Mouse (Mus musculus) kidney, postnatal 0 days (tissue): ENCODE results near the gene Cbx6. TPM values are rescaled to one million over a fixed set of nuclear protein-coding genes. Genes with fewer than 3 reads are reported as not detected.
"Not testable (repeated sequence)": the region's sequence is repeated elsewhere in the genome, so short reads cannot be mapped to it uniquely, and the experiment has no call there.

ENCODE experiments used
- ATAC-seq: fragments of 200-750 bp; cut with Nextera tagmentation; replicated peaks from 2 replicates; pipeline ENCODE4 v1.8.0; 2017; ENCODE audit warnings: low read depth, moderate number of reproducible peaks, moderate TSS enrichment, moderate library complexity; ENCODE audit not compliant: low FRiP score
- DNase-seq: peaks from one replicate; pipeline ENCODE4 v3.0.0-alpha.2; 2016; ENCODE audit warnings: low spot score
- H3K27ac ChIP-seq: fragments of 300-500 bp; sonication (generic); 2 replicates; pipeline ENCODE4 v1.5.1; 2014; ENCODE audit warnings: mild to moderate bottlenecking
- H3K27me3 ChIP-seq: fragments of 300-500 bp; sonication (generic); 2 replicates; pipeline ENCODE4 v1.6.1; 2014; ENCODE audit warnings: low read length, mixed read lengths; ENCODE audit not compliant: insufficient read depth
- H3K36me3 ChIP-seq: fragments of 300-500 bp; sonication (generic); 2 replicates; pipeline ENCODE4 v1.6.1; 2014; ENCODE audit warnings: low read length, mixed read lengths; ENCODE audit not compliant: insufficient read depth
- H3K4me1 ChIP-seq: fragments of 300-500 bp; sonication (generic); replicated peaks from 2 replicates; pipeline ENCODE4 v1.6.1; 2014; ENCODE audit warnings: antibody characterized with exemption, low read length, mixed read lengths; ENCODE audit not compliant: insufficient read depth
- H3K4me2 ChIP-seq: fragments of 300-500 bp; sonication (generic); 2 replicates; pipeline ENCODE4 v1.6.1; 2014; ENCODE audit warnings: mild to moderate bottlenecking, low read length, moderate library complexity, mixed read lengths
- H3K4me3 ChIP-seq: fragments of 300-500 bp; sonication (generic); replicated peaks from 2 replicates; pipeline ENCODE4 v1.5.1; 2014; ENCODE audit warnings: low read depth, low read length
- H3K9ac ChIP-seq: fragments of 300-500 bp; sonication (generic); 2 replicates; pipeline ENCODE4 v1.6.1; 2014; ENCODE audit warnings: low read depth, low read length
- H3K9me3 ChIP-seq: fragments of 300-500 bp; sonication (generic); replicated peaks from 2 replicates; pipeline ENCODE4 v1.6.1; 2016; ENCODE audit warnings: low read length, inconsistent platforms, mixed read lengths
- CTCF ChIP-seq: IDR thresholded peaks from 2 replicates; pipeline ENCODE4 v1.5.1; 2016; ENCODE audit warnings: antibody characterized with exemption, low read depth, mild to moderate bottlenecking, moderate library complexity
- WGBS: fragments of 180-500 bp; shearing (Covaris S2); extraction: QIAGEN DNeasy Blood & Tissue Kit; methylation state at CpG from one replicate; pipeline ENCODE4 v1.1.7; 2014; 5-methylcytosine and 5-hydroxymethylcytosine counted together
- polyA plus RNA-seq: library from polyadenylated mRNA; unstranded; fragments of >200 nt; fragmentation: Nextera tagmentation; extraction: Ambion mirVana; gene quantifications from 2 replicates; pipeline ENCODE4 v1.2.1, GENCODE M21; 2015

The Cbx6 gene
- polyA plus RNA-seq, 1 experiment from 2014 or later = 39.0 TPM

DNA sequence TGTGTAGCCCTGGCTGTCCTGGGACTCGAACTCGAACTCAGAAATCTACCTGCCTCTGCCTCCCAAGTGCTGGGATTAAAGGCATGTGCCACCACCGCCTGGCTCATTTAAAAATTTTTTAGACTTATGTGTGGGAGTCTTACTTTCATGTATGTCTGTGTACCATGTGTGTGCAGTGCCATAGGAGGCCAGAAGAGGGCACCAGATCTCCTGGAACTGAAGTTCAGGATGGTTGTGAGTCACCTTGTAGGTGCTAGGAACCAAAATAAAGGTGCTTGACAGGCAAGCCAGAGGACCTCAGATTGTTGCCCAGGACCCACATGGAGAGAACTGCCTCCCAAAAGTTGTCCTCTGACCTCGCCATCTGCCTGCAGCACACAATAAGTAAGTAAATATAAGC, 16.2 kb downstream of the Cbx6 start:
- H3K27me3 ChIP-seq = no peaks in the 10 kb centered on the region
- no peaks in the 10 kb centered on the region for H3K4me1 ChIP-seq
- peaks cover 8% of the 10 kb centered on the region for H3K36me3 ChIP-seq
- H3K4me3 ChIP-seq = no peak overlapping the region
- no peaks in the 10 kb centered on the region for H3K9me3 ChIP-seq
- no peak overlapping the region for H3K9ac ChIP-seq
- H3K4me2 ChIP-seq = no peak overlapping the region
- peak; percentile 44 for TF ChIP-seq CTCF
- DNase-seq = no peak
- no peak overlapping the region for H3K27ac ChIP-seq
- WGBS = 91% methylated on average over 4 of the region's 4 CpGs
- ATAC-seq = no peak

DNA sequence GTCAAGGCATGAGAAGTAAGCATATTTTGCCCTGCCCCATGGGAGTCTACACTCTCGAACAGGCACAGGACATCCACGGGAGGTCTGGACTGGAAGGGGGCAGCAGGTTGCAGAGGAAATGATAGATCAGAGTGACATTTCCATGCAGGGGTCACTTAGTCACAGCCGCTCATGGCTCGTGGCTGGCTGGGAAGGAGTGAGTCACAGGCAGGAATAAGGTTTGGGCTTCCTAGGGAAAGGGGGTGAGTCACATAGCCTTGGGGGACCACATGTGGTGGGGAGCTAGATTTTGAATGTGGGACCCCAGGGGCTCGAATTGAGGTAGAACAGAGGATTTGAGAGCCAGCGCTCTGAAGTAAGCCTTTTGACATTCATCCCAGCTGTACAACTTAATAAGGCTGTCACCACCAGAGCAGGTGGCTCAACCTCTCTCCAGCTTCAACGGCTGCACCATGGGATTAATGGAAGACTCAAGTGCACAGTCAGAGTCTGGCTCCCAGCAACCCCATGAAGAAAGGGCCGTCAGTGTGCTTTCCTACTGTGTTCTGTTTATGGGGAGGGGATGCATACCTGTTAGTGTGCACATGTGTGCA, 20.7 kb downstream of the Cbx6 start:
- no peaks in the 10 kb centered on the region for H3K4me1 ChIP-seq
- DNase-seq (no peak), ATAC-seq (no peak)
- H3K27me3 ChIP-seq = no peaks in the 10 kb centered on the region
- no peaks in the 10 kb centered on the region for H3K36me3 ChIP-seq
- TF ChIP-seq CTCF = no peak
- no peak overlapping the region for H3K9ac ChIP-seq
- no peaks in the 10 kb centered on the region for H3K9me3 ChIP-seq
- WGBS = 34% methylated on average over 8 of the region's 8 CpGs
- no peak overlapping the region for H3K4me2 ChIP-seq
- H3K27ac ChIP-seq = no peak overlapping the region
- H3K4me3 ChIP-seq = no peak overlapping the region

DNA sequence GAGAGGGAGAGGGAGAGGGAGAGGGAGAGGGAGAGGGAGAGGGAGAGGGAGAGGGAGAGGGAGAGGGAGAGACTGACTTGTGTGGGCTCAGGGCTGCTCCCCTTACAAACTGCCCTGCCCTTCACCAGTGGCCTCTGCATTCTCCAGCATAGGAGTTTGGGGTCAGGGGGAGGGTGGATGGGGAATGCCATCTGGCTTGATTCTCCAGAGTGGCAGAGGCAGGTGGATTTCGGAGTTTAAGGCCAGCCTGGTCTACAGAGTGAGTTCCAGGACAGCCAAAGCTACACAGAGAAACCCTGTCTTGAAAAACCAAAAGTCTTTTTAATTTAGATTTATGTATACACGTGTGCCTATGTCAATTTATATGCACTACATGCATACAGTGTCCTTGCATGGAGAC, 21.6 kb downstream of the Cbx6 start:
- H3K36me3 ChIP-seq, H3K4me3 ChIP-seq, H3K9me3 ChIP-seq, H3K27me3 ChIP-seq, H3K9ac ChIP-seq, H3K4me2 ChIP-seq, H3K27ac ChIP-seq, ATAC-seq, DNase-seq, H3K4me1 ChIP-seq: not testable (repeated sequence)
- WGBS = 69% methylated on average over 2 of the region's 2 CpGs

DNA sequence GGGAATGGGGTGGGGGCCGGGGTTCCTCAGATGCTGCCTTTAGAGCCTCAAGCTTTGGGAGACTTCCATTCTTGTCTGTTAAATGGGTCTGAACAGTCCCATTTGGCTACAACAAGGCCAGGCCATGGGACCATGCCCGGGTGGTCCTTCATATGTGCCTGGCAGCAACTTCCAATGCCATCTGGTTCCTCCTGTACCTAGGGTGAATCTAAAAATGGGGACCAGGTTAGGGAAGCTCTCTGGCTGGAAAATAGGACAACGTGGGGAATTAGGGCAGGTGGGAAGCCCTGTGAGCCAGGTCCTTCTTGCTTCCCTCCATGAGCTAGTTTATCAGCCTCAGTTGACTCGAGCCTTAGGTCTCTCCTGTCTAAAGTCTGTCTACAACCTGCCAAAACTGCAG, 23.5 kb downstream of the Cbx6 start:
- Histone ChIP-seq H3K36me3 (no peaks in the 10 kb centered on the region), H3K27ac (no peak overlapping the region), H3K4me1 (no peaks in the 10 kb centered on the region), H3K9me3 (no peaks in the 10 kb centered on the region), H3K4me3 (no peak overlapping the region), H3K27me3 (no peaks in the 10 kb centered on the region), H3K4me2 (no peak overlapping the region), H3K9ac (no peak overlapping the region)
- DNase-seq = no peak
- WGBS = 63% methylated on average over 4 of the region's 4 CpGs
- ATAC-seq = no peak
- no peak for TF ChIP-seq CTCF

DNA sequence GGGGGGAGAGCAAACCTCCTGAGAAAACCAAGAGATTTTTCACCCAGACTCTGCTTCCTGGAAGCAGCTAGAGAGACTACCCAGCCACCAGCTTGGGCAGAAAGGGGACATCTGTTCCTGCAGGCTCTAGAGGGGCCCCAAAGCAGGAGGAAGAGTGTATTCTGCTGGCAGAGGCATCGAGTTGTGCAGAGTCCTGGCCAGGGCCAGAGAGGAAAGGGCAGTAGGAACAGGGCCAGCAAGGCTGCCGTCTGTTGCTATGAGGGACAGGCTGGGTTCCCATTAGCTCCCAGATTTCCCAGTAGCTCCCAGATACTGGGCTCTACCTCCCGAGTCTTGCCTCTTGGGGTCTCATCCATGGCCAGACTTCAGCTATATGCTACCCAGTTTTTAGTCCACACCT, 24.4 kb downstream of the Cbx6 start:
- H3K9ac ChIP-seq = no peak overlapping the region
- ATAC-seq = no peak
- no peaks in the 10 kb centered on the region for H3K36me3 ChIP-seq

DNA sequence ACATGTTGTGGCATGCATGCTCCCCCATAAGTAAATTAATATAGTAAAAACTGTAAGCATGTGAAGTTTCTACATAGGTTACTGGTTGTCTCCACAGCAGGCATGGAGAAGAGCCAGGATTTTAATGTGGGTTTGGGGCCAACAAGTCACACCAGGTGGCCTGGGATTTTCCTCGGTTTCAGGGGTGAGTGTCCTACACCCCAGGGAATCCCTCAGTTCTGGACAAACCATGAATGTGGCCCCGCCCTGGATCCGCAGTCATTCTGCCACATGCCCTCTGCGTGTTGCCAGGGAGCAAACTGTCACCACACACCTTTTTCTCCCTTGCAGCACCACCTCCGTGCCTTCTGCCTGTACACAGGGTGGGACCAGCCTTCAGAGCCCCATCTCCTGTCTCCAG, 25.8 kb downstream of the Cbx6 start:
- Histone ChIP-seq H3K9ac (no peak overlapping the region), H3K9me3 (no peaks in the 10 kb centered on the region), H3K4me3 (no peak overlapping the region), H3K4me1 (0 out of 2 replicates have a peak, but pooled peaks cover 2% of the 10 kb centered on the region), H3K36me3 (no peaks in the 10 kb centered on the region), H3K4me2 (no peak overlapping the region), H3K27ac (no peak overlapping the region), H3K27me3 (peaks cover 11% of the 10 kb centered on the region)
- no peak for TF ChIP-seq CTCF
- DNase-seq = no peak
- 61% methylated on average over 5 of the region's 5 CpGs for WGBS
- no peak for ATAC-seq

More for the DNA sequence above, 24.4 kb downstream of the Cbx6 start:
- no peaks in the 10 kb centered on the region for H3K9me3 ChIP-seq
- no peak overlapping the region for H3K4me3 ChIP-seq
- no peaks in the 10 kb centered on the region for H3K4me1 ChIP-seq
- TF ChIP-seq CTCF = no peak
- no peak overlapping the region for H3K27ac ChIP-seq
- H3K27me3 ChIP-seq = peaks cover 8% of the 10 kb centered on the region; the same call in 1 of the 2 replicates
- no peak overlapping the region for H3K4me2 ChIP-seq
- DNase-seq = no peak
- WGBS = 68% methylated on average over 3 of the region's 3 CpGs

DNA sequence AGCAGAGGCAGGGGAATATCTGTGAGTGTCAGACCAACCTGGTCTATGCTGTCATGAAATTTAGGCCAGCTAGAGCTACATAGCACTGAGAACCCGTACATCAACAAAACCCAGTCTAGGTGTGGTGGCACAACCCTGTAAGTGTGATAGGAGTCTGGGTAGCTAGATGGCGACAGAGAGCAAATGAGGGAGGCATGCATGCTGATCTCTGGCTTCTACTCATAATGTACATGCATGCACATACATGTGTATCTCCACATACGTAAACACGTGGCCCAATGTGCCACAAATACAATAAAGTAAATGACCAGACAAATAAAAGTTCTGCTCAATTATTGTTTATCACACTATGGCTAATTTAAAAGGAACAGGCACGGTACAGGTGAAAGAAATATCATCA, 26.4 kb downstream of the Cbx6 start:
- Histone ChIP-seq H3K9me3 (no peaks in the 10 kb centered on the region), H3K9ac (no peak overlapping the region), H3K4me1 (0 out of 2 replicates have a peak, but pooled peaks cover 3% of the 10 kb centered on the region), H3K4me2 (no peak overlapping the region), H3K36me3 (no peaks in the 10 kb centered on the region), H3K4me3 (no peak overlapping the region), H3K27ac (no peak overlapping the region), H3K27me3 (peaks cover 17% of the 10 kb centered on the region)
- WGBS = 33% methylated on average over 5 of the region's 5 CpGs
- no peak for ATAC-seq
- peak; percentile 79 for TF ChIP-seq CTCF
- DNase-seq = peak; percentile 67
